Mouse (Mus musculus): ENCODE measurements around the gene Sptlc2.

- TF ChIP-seq CTCF (conservative IDR thresholded peaks at IDR 0.05; ENCODE audit: low read length) (no peak), NANOG (IDR thresholded peaks at IDR 0.05; ENCODE audit: borderline replicate concordance, low read length) (no peak)
Measured at GRCm38 (mm10) chr12:87256629-87257028, 131.5 kb downstream of the Sptlc2 start.

All from E14TG2a.4 (cell line).